Mouse (Mus musculus): ENCODE measurements around the gene Stap2. TPM values are rescaled to one million over a fixed set of nuclear protein-coding genes. Genes with fewer than 3 reads are reported as not detected.

Gene Stap2
- total RNA-seq, 1 experiment = 3.4 TPM

DNA sequence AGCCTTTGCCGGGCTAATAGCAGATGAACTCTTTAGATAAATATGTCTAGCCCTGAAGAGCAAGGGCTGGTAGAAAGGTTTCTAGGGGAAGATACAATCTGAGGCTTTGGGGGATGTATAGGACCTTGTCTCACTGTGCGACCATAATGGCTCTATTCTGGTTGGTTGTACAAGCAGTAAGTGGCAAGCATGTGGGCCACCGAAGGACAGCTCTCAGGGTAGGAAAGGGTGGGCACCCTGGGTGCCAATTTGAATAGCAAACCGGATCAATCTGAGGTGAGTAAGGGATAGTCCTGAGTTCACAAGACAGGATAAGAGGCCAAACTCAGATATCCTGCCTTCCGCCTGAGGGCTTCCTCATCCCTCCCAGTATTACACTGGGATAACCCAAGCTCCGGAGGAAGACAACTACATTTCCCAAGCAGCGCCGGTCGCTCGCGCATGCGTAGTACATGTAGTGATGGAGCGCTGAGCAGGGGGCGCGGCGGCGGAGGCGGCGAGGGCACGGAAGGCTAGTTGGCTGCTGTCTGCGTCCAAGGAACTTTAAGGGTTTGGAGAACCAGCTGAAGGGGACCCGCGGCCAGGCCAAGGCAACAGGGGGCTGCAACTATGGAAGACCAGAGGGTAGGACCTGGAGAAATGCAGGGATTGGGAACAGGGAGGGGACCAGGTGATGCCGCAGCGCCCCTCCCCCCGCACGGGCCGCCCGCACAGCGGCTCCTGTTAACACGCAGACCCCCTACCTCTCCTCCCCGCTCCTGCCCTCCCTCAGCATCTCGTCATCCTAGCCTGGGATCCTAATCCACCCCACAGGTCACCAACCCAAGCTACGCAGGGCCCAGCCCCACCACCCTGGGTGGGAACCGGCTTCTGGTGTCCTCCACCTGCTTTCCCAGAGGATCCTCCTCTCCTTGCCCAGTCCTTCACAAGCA is 19.1 kb downstream of the Stap2 start, which contains the start of gene Fsd1:
Fsd1 (plus strand) TSS at position 480 of the 932 bp plus-strand sequence.
- in situ Hi-C loops (cut with MboI; ENCODE audit: low sequenced_read_pairs in 2 of 2, unreplicated experiment in 2 of 2) = no loop called here
- H3K36me3 ChIP-seq (ENCODE audit: control insufficient read depth, insufficient read depth, low read length, poor library complexity, severe bottlenecking) = no peaks in the 10 kb centered on the region; the same call in 1 of the 2 replicates
- DNase-seq (ENCODE audit: low read depth, low spot score) = no peak
- H3K9ac ChIP-seq (ENCODE audit: insufficient read depth, low read depth, low read length, poor library complexity, severe bottlenecking) = peak within 1 kb of the TSS; percentile 47
- peak within 1 kb of the TSS; percentile 67 to 84 for H3K4me3 ChIP-seq (ENCODE audit: insufficient read depth in 1 of 2, low read depth in 1 of 2, low read length in 2 of 2, poor library complexity in 1 of 2, severe bottlenecking in 1 of 2)
- H3K9me3 ChIP-seq (ENCODE audit: control insufficient read depth, insufficient read depth, low read depth, low read length) = no peaks in the 10 kb centered on the region
- H3K27ac ChIP-seq (ENCODE audit: insufficient read depth, low read depth, low read length, poor library complexity, severe bottlenecking) = no peak within 1 kb of the TSS
- peak; percentile 88 for TF ChIP-seq HCFC1 (IDR thresholded peaks at IDR 0.05; ENCODE audit: borderline replicate concordance, insufficient read depth, low read length)
- TF ChIP-seq CHD2 (IDR thresholded peaks at IDR 0.05; ENCODE audit: low read depth, low read length) = no peak
- TF ChIP-seq MAFK (IDR thresholded peaks at IDR 0.05; ENCODE audit: insufficient read depth, low read depth, low read length) = no peak
- no peaks in the 10 kb centered on the region; a peak in 1 of 4 replicates for H3K4me1 ChIP-seq (ENCODE audit: control insufficient read depth in 2 of 2, insufficient read depth in 2 of 2, low read length in 2 of 2, poor library complexity in 1 of 2)

DNA sequence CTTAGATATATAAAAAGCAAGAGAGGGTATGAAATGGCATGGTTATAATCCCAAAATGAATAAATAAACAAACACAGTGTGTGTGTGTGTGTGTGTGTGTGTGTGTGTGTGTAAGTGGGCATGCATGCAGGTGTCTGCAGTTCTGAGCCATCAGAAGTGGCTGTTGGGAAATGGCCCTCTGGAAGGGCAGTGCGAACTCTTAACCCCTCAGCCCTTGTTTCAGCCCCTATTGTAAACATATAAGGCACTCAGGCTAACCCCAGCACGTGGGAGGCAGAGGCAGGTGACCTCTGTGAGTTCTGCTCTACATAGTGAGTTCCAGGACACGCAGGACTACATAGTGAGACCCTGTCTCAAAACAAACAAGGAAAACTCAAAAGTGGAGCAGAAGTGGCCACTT is 28.1 kb downstream of the Stap2 start:
- no peaks in the 10 kb centered on the region for H3K9me3 ChIP-seq (ENCODE audit: control insufficient read depth, insufficient read depth, low read depth, low read length)
- TF ChIP-seq MAFK (IDR thresholded peaks at IDR 0.05; ENCODE audit: insufficient read depth, low read depth, low read length) (no peak), CHD2 (IDR thresholded peaks at IDR 0.05; ENCODE audit: low read depth, low read length) (no peak), HCFC1 (IDR thresholded peaks at IDR 0.05; ENCODE audit: borderline replicate concordance, insufficient read depth, low read length) (no peak), ZNF384 (IDR thresholded peaks at IDR 0.05; ENCODE audit: low read depth, low read length) (no peak), ZC3H11A (IDR thresholded peaks at IDR 0.05; ENCODE audit: borderline replicate concordance, low read depth, low read length) (no peak)
- no peak overlapping the region for H3K27ac ChIP-seq (ENCODE audit: insufficient read depth, low read depth, low read length, poor library complexity, severe bottlenecking)

DNA sequence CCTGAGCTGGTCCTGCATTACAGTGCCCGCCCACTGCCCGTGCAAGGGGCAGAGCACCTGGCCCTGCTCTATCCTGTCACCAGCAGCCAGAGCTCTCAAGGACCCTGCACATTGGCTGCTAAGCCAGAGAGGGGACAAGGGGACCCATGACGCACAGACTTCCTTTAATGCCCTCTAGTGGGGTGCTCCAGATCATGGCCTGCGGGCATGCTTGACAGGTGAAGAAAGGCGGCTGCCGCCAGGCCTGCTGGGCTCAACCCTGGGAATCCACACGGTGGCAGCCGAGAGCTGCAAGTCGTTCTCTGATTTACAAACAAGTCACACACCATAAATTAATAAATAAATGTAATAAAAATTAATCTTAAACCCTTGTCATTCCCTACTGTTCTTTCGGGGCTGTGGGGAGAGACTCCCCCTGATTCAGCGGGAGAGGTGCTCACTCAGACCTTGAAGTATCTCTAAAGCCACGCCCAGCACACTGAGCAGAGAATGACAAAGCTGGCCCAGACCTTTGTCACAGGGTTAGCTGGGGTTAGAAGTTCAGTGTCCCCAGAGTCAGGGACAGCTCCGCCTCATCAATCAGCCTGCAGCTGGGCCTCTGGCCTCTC is 29.0 kb downstream of the Stap2 start:
- Histone ChIP-seq H3K9ac (ENCODE audit: insufficient read depth, low read depth, low read length, poor library complexity, severe bottlenecking) (no peak overlapping the region), H3K4me1 (ENCODE audit: control insufficient read depth in 2 of 2, insufficient read depth in 2 of 2, low read length in 2 of 2, poor library complexity in 1 of 2) (peaks cover 0 to 8% of the 10 kb centered on the region in 2 experiments; a peak in 1 of 4 replicates), H3K27ac (ENCODE audit: insufficient read depth, low read depth, low read length, poor library complexity, severe bottlenecking) (no peak overlapping the region), H3K36me3 (ENCODE audit: control insufficient read depth, insufficient read depth, low read length, poor library complexity, severe bottlenecking) (no peaks in the 10 kb centered on the region), H3K9me3 (ENCODE audit: control insufficient read depth, insufficient read depth, low read depth, low read length) (no peaks in the 10 kb centered on the region), H3K4me3 (ENCODE audit: insufficient read depth in 1 of 2, low read depth in 1 of 2, low read length in 2 of 2, poor library complexity in 1 of 2, severe bottlenecking in 1 of 2) (no peak overlapping the region)
- in situ Hi-C loops (cut with MboI; ENCODE audit: low sequenced_read_pairs in 2 of 2, unreplicated experiment in 2 of 2) = no loop called here
- peak; percentile 66 for DNase-seq (ENCODE audit: low read depth, low spot score)
- no peak for TF ChIP-seq ZNF384 (IDR thresholded peaks at IDR 0.05; ENCODE audit: low read depth, low read length)
- no peak for TF ChIP-seq CHD2 (IDR thresholded peaks at IDR 0.05; ENCODE audit: low read depth, low read length)
- TF ChIP-seq ZC3H11A (IDR thresholded peaks at IDR 0.05; ENCODE audit: borderline replicate concordance, low read depth, low read length) = no peak
- TF ChIP-seq MAFK (IDR thresholded peaks at IDR 0.05; ENCODE audit: insufficient read depth, low read depth, low read length) = no peak
- no peak for TF ChIP-seq HCFC1 (IDR thresholded peaks at IDR 0.05; ENCODE audit: borderline replicate concordance, insufficient read depth, low read length)

More for the DNA sequence above, 28.1 kb downstream of the Stap2 start:
- DNase-seq (ENCODE audit: low read depth, low spot score) = no peak
- Histone ChIP-seq H3K4me3 (ENCODE audit: insufficient read depth in 1 of 2, low read depth in 1 of 2, low read length in 2 of 2, poor library complexity in 1 of 2, severe bottlenecking in 1 of 2) (no peak overlapping the region), H3K9ac (ENCODE audit: insufficient read depth, low read depth, low read length, poor library complexity, severe bottlenecking) (no peak overlapping the region), H3K36me3 (ENCODE audit: control insufficient read depth, insufficient read depth, low read length, poor library complexity, severe bottlenecking) (no peaks in the 10 kb centered on the region), H3K4me1 (ENCODE audit: control insufficient read depth in 2 of 2, insufficient read depth in 2 of 2, low read length in 2 of 2, poor library complexity in 1 of 2) (peaks cover 0 to 6% of the 10 kb centered on the region in 2 experiments; a peak in 1 of 4 replicates)
- in situ Hi-C loops (cut with MboI; ENCODE audit: low sequenced_read_pairs in 2 of 2, unreplicated experiment in 2 of 2) = no loop called here

DNA sequence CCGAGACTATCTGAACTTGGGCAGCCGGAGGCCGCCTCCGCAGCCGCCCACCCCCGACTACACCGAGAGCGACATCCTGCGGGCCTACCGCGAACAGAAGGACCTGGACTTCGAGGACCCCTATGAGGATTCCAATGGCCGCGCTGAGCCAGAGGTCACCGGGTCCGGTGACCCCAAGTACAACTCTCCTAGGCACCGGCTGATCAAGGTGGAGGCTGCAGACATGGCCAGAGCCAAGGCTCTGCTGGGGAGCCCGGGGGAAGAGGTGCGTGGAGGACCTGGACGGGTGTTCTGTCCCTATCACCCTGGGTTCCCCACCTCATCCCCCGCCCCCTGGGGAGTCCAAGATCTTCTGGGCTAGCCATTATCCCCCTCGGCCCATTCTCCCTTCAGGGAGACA is 33.9 kb downstream of the Stap2 start:
- Histone ChIP-seq H3K27ac (ENCODE audit: insufficient read depth, low read depth, low read length, poor library complexity, severe bottlenecking) (no peak overlapping the region), H3K9me3 (ENCODE audit: control insufficient read depth, insufficient read depth, low read depth, low read length) (no peaks in the 10 kb centered on the region), H3K9ac (ENCODE audit: insufficient read depth, low read depth, low read length, poor library complexity, severe bottlenecking) (no peak overlapping the region), H3K4me3 (ENCODE audit: insufficient read depth in 1 of 2, low read depth in 1 of 2, low read length in 2 of 2, poor library complexity in 1 of 2, severe bottlenecking in 1 of 2) (peak overlapping the region in 1 of 2 experiments; percentile 28; a peak in 1 of 4 replicates), H3K4me1 (ENCODE audit: control insufficient read depth in 2 of 2, insufficient read depth in 2 of 2, low read length in 2 of 2, poor library complexity in 1 of 2) (peaks cover 0 to 15% of the 10 kb centered on the region in 2 experiments; a peak in 1 of 4 replicates), H3K36me3 (ENCODE audit: control insufficient read depth, insufficient read depth, low read length, poor library complexity, severe bottlenecking) (peaks cover 13% of the 10 kb centered on the region; the same call in 1 of the 2 replicates)
- in situ Hi-C loops (cut with MboI; ENCODE audit: low sequenced_read_pairs in 2 of 2, unreplicated experiment in 2 of 2) = no loop called here
- no peak for DNase-seq (ENCODE audit: low read depth, low spot score)
- TF ChIP-seq MAFK (IDR thresholded peaks at IDR 0.05; ENCODE audit: insufficient read depth, low read depth, low read length) (no peak), ZNF384 (IDR thresholded peaks at IDR 0.05; ENCODE audit: low read depth, low read length) (no peak), HCFC1 (IDR thresholded peaks at IDR 0.05; ENCODE audit: borderline replicate concordance, insufficient read depth, low read length) (no peak), CHD2 (IDR thresholded peaks at IDR 0.05; ENCODE audit: low read depth, low read length) (no peak), ZC3H11A (IDR thresholded peaks at IDR 0.05; ENCODE audit: borderline replicate concordance, low read depth, low read length) (no peak)
